Mouse (Mus musculus) right cerebral cortex, postnatal 14 days (tissue): ENCODE results near the gene Rbp4.

Experiments
- DNase-seq: peaks from one replicate; pipeline ENCODE4 v3.0.0; 2022

Rbp4 gene

GRCm38 (mm10) chr19:38086948-38087551 is 38.0 kb downstream of the Rbp4 start:
- DNase-seq: peak; percentile 33

- DNase-seq: no peak
Observed at GRCm38 (mm10) chr19:38085841-38086240, 39.2 kb downstream of the Rbp4 start.

DNA sequence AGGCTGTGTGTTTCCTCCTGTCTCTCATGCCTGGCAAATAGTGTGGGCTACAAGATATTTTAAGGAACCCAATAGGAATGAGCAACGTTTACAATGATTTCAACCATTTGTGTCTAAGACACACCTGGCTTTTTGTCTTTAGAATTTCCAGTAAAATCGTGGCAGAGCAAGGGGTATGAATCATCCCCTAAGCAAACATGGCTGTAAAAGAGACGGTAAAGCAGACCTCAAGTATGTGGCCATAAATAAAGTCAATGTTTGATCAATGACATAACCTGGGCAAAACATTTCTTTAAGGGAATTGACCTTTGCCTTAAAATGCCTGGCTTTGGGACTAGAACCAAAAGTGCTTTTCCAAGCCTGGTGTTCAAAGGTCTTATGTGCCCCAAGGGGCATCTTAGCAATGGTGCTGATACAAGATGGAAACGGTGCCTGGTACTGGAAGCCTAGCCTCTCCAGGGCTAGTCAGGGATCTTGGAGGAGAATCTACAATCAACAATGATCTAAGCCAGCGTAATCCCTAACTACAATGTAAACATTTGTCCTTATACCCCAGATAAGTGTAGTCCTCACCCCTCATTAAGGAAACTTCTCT is 42.1 kb downstream of the Rbp4 start:
- no peak for DNase-seq

- DNase-seq: no peak
Observed at GRCm38 (mm10) chr19:38081361-38081760, 43.7 kb downstream of the Rbp4 start.

DNA sequence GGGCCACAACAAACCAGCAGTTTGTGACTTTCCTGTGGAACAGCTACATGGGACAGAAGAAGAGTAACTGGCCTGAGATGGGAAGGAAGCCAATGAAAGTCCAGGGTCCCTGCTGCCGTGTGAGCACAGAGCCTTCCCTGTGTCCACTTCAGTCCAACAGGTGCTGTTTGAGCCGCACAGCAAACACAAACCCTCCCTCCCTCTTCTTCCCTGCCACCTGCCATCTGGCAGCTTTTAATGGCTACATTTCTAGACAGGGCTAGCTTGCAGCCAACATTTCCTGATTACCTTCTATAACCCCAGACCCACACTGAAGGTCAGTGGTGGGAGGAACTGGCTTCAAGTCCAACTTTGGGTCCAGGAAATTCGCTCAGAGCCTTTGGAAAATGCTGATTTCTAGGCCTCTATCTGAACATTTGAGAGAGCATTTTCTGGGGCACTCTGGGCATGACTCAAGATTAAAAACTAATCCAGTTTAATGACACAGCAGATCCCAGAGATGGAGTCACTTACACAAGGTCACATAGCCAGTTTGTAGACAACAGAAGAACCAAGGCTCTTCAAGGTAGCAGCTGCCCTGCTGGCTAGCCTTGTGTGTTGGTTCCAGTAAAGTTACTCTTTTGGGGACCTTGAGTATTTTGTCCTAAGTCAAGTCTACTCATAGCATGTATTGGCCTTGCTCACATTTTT is 47.1 kb downstream of the Rbp4 start:
- DNase-seq: no peak

- no peak for DNase-seq
Observed at GRCm38 (mm10) chr19:38076251-38076650, 48.8 kb downstream of the Rbp4 start.

DNA sequence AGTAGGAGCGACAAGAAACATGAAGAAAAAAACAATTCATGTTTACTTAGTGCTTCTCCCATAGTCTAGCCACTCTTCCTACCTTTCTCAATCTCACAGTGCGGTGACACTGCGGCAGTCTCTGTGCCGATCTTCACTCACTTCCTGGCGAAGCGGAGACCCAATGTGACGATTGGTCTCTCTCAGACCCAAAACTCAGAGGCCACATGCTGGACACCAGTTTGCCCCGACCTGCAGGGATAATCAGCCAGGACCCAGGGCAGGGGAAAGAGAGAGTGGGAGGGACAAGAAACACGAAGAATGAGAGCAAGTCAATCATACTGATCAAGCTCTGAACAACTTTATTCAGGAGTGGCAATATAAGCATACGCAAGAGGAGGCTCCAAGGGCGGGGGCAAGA is 50.0 kb downstream of the Rbp4 start:
- no peak for DNase-seq

- no peak for DNase-seq
Observed at GRCm38 (mm10) chr19:38073226-38073625, 51.9 kb downstream of the Rbp4 start.
